Mouse (Mus musculus) lung, embryonic 15.5 days (tissue): Measurements from ENCODE around the gene Sco1. TPM values are rescaled to one million over a fixed set of nuclear protein-coding genes. Genes with fewer than 3 reads are reported as not detected.
"Not testable (repeated sequence)": the region's sequence is repeated elsewhere in the genome, so short reads cannot be mapped to it uniquely, and the experiment has no call there.

Source experiments
- ATAC-seq: fragments of 200-750 bp; cut with Nextera tagmentation; 2 replicates; pipeline ENCODE4 v1.8.0; 2017; ENCODE audit warnings: moderate number of reproducible peaks, borderline replicate concordance; ENCODE audit not compliant: low FRiP score, low TSS enrichment; ENCODE audit errors: extremely low read depth
- H3K27ac ChIP-seq: fragments of 300-500 bp; sonication (generic); 2 replicates; pipeline ENCODE4 v1.5.1; 2015; ENCODE audit warnings: moderate library complexity, mild to moderate bottlenecking, inconsistent platforms
- H3K27me3 ChIP-seq: fragments of 300-500 bp; sonication (generic); 2 replicates; pipeline ENCODE4 v1.6.1; 2015; ENCODE audit warnings: inconsistent platforms
- H3K36me3 ChIP-seq: fragments of 300-500 bp; sonication (generic); 2 replicates; pipeline ENCODE4 v1.6.1; 2015; ENCODE audit warnings: inconsistent platforms
- H3K4me1 ChIP-seq: fragments of 300-500 bp; sonication (generic); 2 replicates; pipeline ENCODE4 v1.6.1; 2015; ENCODE audit warnings: inconsistent platforms
- H3K4me2 ChIP-seq: fragments of 300-500 bp; sonication (generic); 2 replicates; pipeline ENCODE4 v1.6.1; 2015; ENCODE audit warnings: inconsistent platforms, mild to moderate bottlenecking, moderate library complexity
- H3K4me3 ChIP-seq: fragments of 300-500 bp; sonication (generic); 2 replicates; pipeline ENCODE4 v1.5.1; 2015; ENCODE audit warnings: mild to moderate bottlenecking, inconsistent platforms
- H3K9ac ChIP-seq: fragments of 300-500 bp; sonication (generic); 2 replicates; pipeline ENCODE4 v1.6.1; 2015; ENCODE audit warnings: inconsistent platforms
- H3K9me3 ChIP-seq: fragments of 300-500 bp; sonication (generic); 2 replicates; pipeline ENCODE4 v1.6.1; 2016; ENCODE audit warnings: inconsistent platforms
- WGBS: fragments of 180-500 bp; shearing (Covaris S2); methylation state at CpG from one replicate; pipeline ENCODE4 v1.1.7; 2015; 5-methylcytosine and 5-hydroxymethylcytosine counted together
- polyA plus RNA-seq: library from polyadenylated mRNA; unstranded; fragments of >200 nt; fragmentation: Nextera tagmentation; extraction: Ambion mirVana; gene quantifications from 2 replicates; pipeline ENCODE4 v1.2.1, GENCODE M21; 2015

Sco1 gene
- 17.2 TPM in 2 replicates for polyA plus RNA-seq

GRCm38 (mm10) chr11:67052321-67052952 is at the start of gene Sco1, which contains the start of gene Adprm:
Gene Sco1, plus strand, starts transcription at chr11:67052670.
Gene Adprm, minus strand, starts transcription at chr11:67052594.
- peak; percentile 96 for ATAC-seq

DNA sequence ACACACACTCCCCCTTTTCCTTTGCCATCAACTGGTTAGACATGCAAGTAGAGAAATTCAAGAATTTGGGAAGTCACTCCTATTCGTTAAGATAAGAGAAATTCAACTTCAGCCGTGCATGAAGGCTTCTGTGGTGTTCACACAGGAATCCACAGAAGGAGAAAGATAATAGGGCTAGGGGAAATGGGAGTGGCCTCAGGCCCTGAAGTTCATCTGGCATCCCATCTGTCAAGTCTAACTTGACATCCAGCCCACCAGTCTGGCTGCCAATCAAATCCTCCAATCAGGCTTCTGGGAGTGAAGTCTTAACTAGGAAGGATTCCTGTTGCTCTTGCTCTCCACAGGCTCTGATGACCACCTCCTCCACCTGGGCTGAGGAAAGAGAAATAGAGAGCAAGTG is 49.6 kb upstream of the Sco1 start:
- H3K4me1 ChIP-seq = peaks cover 12% of the 10 kb centered on the region
- no peak overlapping the region for H3K27ac ChIP-seq
- 30% methylated on average over 2 of the region's 2 CpGs for WGBS
- ATAC-seq = no peak
- H3K9me3 ChIP-seq = no peaks in the 10 kb centered on the region
- no peaks in the 10 kb centered on the region for H3K27me3 ChIP-seq
- H3K4me3 ChIP-seq = no peak overlapping the region
- no peaks in the 10 kb centered on the region for H3K36me3 ChIP-seq
- no peak overlapping the region for H3K9ac ChIP-seq
- no peak overlapping the region for H3K4me2 ChIP-seq

More at GRCm38 (mm10) chr11:67052321-67052952, at the start of gene Sco1, which contains the start of gene Adprm:
- H3K4me2 ChIP-seq = peak within 1 kb of the TSS; percentile 60
- WGBS = under 1% methylated on average over 50 of the region's 50 CpGs
- H3K4me1 ChIP-seq = peaks cover 18% of the 10 kb centered on the region
- peak within 1 kb of the TSS; percentile 95 for H3K9ac ChIP-seq
- H3K36me3 ChIP-seq = peaks cover 20% of the 10 kb centered on the region
- peak within 1 kb of the TSS; percentile 84 for H3K27ac ChIP-seq
- H3K4me3 ChIP-seq = peak within 1 kb of the TSS; percentile 99
- no peaks in the 10 kb centered on the region for H3K27me3 ChIP-seq
- H3K9me3 ChIP-seq = no peaks in the 10 kb centered on the region

DNA sequence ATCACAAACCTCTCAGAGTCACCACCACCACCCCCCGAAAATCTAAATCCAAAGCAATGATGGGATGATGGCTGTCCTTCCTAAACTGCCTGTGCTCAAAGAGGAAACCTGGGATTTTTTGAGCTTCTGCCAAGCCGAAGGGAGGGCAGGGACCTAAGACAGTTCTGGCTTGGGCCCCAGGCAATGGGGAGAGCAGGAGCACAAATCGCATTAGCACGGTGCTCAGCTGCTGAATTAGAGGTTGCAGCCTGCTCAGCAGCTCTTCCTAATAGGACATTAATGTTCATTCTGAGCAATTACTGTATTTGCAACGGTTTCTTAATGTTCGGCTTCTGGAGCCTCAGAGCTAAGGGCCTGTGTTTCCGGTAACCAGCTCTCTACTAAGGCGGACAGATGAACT is 44.5 kb upstream of the Sco1 start:
- H3K9ac ChIP-seq = no peak overlapping the region
- H3K27ac ChIP-seq = no peak overlapping the region
- WGBS = 76% methylated on average over 8 of the region's 8 CpGs
- no peak overlapping the region for H3K4me2 ChIP-seq
- no peaks in the 10 kb centered on the region for H3K4me1 ChIP-seq
- ATAC-seq = no peak
- no peaks in the 10 kb centered on the region for H3K27me3 ChIP-seq
- no peak overlapping the region for H3K4me3 ChIP-seq
- H3K9me3 ChIP-seq = no peaks in the 10 kb centered on the region
- no peaks in the 10 kb centered on the region for H3K36me3 ChIP-seq

- WGBS = 84% methylated on average over 4 of the region's 4 CpGs
- no peak overlapping the region for H3K4me3 ChIP-seq
- no peak for ATAC-seq
- no peak overlapping the region for H3K27ac ChIP-seq
- no peaks in the 10 kb centered on the region for H3K9me3 ChIP-seq
- no peaks in the 10 kb centered on the region for H3K36me3 ChIP-seq
- H3K9ac ChIP-seq = no peak overlapping the region
- no peaks in the 10 kb centered on the region for H3K4me1 ChIP-seq
- no peaks in the 10 kb centered on the region for H3K27me3 ChIP-seq
- no peak overlapping the region for H3K4me2 ChIP-seq
Measured at GRCm38 (mm10) chr11:67008528-67008927, 43.9 kb upstream of the Sco1 start.

- H3K4me1 ChIP-seq = no peaks in the 10 kb centered on the region
- H3K27me3 ChIP-seq = no peaks in the 10 kb centered on the region
- H3K36me3 ChIP-seq = no peaks in the 10 kb centered on the region
- H3K4me2 ChIP-seq = no peak overlapping the region
- no peak; the same call in 1 of the 2 replicates for ATAC-seq
- H3K9ac ChIP-seq = no peak overlapping the region
- no peak overlapping the region for H3K4me3 ChIP-seq
- WGBS = 1% methylated on average over 8 of the region's 8 CpGs
- no peak overlapping the region for H3K27ac ChIP-seq
- no peaks in the 10 kb centered on the region for H3K9me3 ChIP-seq
Measured at GRCm38 (mm10) chr11:67010430-67010829, 42.0 kb upstream of the Sco1 start.

DNA sequence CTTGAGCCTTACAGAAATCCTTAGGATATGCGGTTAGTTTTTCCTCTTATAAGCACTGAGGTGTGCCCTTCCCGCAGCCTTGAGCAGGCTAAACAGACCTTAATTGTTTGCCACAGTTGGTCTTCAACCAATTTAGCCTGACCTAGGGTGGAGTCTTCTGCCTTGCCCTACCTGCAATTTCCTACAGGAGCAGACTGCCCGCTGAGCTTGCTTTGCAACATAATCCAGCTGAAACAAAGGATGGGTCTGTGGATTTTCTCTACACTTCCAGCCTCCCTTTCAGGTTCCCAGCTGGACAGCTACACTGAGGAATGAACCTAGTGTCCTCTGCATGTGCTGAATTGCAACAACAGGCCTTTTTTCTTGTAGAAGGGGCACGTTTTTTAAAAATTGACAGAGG is 40.8 kb upstream of the Sco1 start:
- WGBS = 55% methylated on average over 4 of the region's 4 CpGs
- Histone ChIP-seq H3K4me2 (no peak overlapping the region), H3K9me3 (no peaks in the 10 kb centered on the region), H3K4me3 (no peak overlapping the region), H3K4me1 (no peaks in the 10 kb centered on the region), H3K9ac (no peak overlapping the region), H3K27me3 (no peaks in the 10 kb centered on the region), H3K36me3 (no peaks in the 10 kb centered on the region), H3K27ac (no peak overlapping the region)
- ATAC-seq = no peak

DNA sequence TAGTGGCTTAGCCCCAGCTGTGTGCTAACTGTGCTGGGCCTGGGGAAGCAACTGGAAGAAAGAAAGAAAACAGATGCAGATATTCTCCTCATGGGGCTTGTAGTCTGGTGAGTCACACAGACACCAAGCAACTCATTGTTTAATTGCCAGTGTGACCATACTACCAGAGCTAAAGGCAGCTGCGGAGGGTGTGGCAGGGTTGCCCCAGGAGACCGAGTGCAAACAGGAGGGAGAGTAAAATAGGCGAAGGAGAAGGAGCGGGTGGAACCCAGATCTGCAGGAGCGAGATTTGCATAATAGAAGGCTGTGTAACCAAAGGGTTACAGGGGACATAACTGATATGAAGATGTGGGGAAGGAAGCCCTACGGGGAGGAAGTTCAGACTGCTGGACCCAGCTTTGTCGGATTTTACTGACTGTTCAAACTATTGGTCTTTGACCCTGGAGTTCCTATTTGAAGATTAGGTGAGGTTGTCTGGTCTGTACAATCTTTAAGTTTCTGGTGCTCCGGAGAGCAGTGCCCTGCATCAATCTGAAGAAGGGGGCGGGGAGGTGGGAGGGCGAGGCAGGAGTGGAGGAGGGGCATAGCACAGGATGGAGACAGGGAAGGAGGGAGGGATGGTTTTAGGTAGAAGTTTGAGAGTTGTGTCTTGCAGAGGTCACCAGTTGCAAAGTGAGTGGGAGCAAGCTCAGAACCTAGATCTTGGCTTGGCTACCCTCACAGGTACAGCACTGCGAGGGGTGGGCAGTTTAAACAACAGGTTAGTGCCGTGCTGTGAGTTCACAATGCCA is 34.5 kb upstream of the Sco1 start:
- 13% methylated on average over 12 of the region's 12 CpGs for WGBS
- Histone ChIP-seq H3K4me1 (peaks cover 5% of the 10 kb centered on the region; the same call in 1 of the 2 replicates), H3K27ac (no peak overlapping the region), H3K4me3 (no peak overlapping the region), H3K27me3 (no peaks in the 10 kb centered on the region), H3K36me3 (no peaks in the 10 kb centered on the region), H3K9ac (no peak overlapping the region), H3K4me2 (no peak overlapping the region), H3K9me3 (no peaks in the 10 kb centered on the region)
- ATAC-seq = no peak

GRCm38 (mm10) chr11:67019711-67020475 is 32.6 kb upstream of the Sco1 start:
- no peak for ATAC-seq
- H3K27me3 ChIP-seq = no peaks in the 10 kb centered on the region
- no peaks in the 10 kb centered on the region for H3K9me3 ChIP-seq
- H3K27ac ChIP-seq = no peak overlapping the region
- H3K9ac ChIP-seq = no peak overlapping the region
- peaks cover 9% of the 10 kb centered on the region; the same call in 1 of the 2 replicates for H3K4me1 ChIP-seq
- WGBS = 56% methylated on average over 7 of the region's 7 CpGs
- no peak overlapping the region for H3K4me3 ChIP-seq
- no peaks in the 10 kb centered on the region for H3K36me3 ChIP-seq
- H3K4me2 ChIP-seq = no peak overlapping the region

- H3K27ac ChIP-seq = no peak overlapping the region
- H3K27me3 ChIP-seq = no peaks in the 10 kb centered on the region
- H3K4me1 ChIP-seq = peaks cover 9% of the 10 kb centered on the region; the same call in 1 of the 2 replicates
- no peaks in the 10 kb centered on the region for H3K36me3 ChIP-seq
- H3K4me3 ChIP-seq = peak overlapping the region; percentile 29
- WGBS = 2% methylated on average over 12 of the region's 12 CpGs
- ATAC-seq = no peak
- no peaks in the 10 kb centered on the region for H3K9me3 ChIP-seq
- H3K4me2 ChIP-seq = peak overlapping the region; percentile 53
- H3K9ac ChIP-seq = no peak overlapping the region
Measured at GRCm38 (mm10) chr11:67020948-67021347, 31.5 kb upstream of the Sco1 start.

GRCm38 (mm10) chr11:67022354-67023115 is 29.9 kb upstream of the Sco1 start:
- H3K9me3 ChIP-seq = no peaks in the 10 kb centered on the region
- WGBS = 81% methylated on average over 13 of the region's 13 CpGs

GRCm38 (mm10) chr11:67023191-67023590 is 29.3 kb upstream of the Sco1 start:
- H3K9ac ChIP-seq, H3K4me2 ChIP-seq, H3K27me3 ChIP-seq, H3K4me3 ChIP-seq, H3K9me3 ChIP-seq, H3K27ac ChIP-seq, H3K36me3 ChIP-seq, H3K4me1 ChIP-seq, ATAC-seq: not testable (repeated sequence)
- WGBS = 38% methylated on average over 1 of the region's 1 CpGs

More at GRCm38 (mm10) chr11:67022354-67023115, 29.9 kb upstream of the Sco1 start:
- H3K36me3 ChIP-seq = no peaks in the 10 kb centered on the region
- no peak for ATAC-seq
- H3K9ac ChIP-seq = no peak overlapping the region
- no peak overlapping the region for H3K4me3 ChIP-seq
- no peak overlapping the region for H3K4me2 ChIP-seq
- H3K27me3 ChIP-seq = no peaks in the 10 kb centered on the region
- H3K4me1 ChIP-seq = peaks cover 9% of the 10 kb centered on the region; the same call in 1 of the 2 replicates
- no peak overlapping the region for H3K27ac ChIP-seq
